Mouse (Mus musculus): Measurements from ENCODE around the gene Dynll1. TPM values are rescaled to one million over a fixed set of nuclear protein-coding genes. Genes with fewer than 3 reads are reported as not detected.

Dynll1 gene
- polyA plus RNA-seq, 1 experiment from 2014 or later, result 1,163 TPM

- ATAC-seq (ENCODE audit: low read depth), result peak; percentile 86
- Histone ChIP-seq H3K27ac (ENCODE audit: low read depth, low read length) (peak within 1 kb of the TSS; percentile 80), H3K4me1 (ENCODE audit: control insufficient read depth, insufficient read depth, low read length) (peaks cover 35% of the 10 kb centered on the region), H3K9ac (replicated peaks; ENCODE audit: low read depth, low read length) (peak within 1 kb of the TSS; percentile 96), H3K27me3 (ENCODE audit: control insufficient read depth, insufficient read depth, low read length) (peaks cover 3% of the 10 kb centered on the region; the same call in 1 of the 2 replicates), H3K4me2 (ENCODE audit: low read depth, low read length) (peak within 1 kb of the TSS; percentile 83), H3K9me3 (ENCODE audit: control insufficient read depth, low read length) (no peaks in the 10 kb centered on the region), H3K4me3 (ENCODE audit: low read depth, low read length) (peak within 1 kb of the TSS; percentile 99), H3K36me3 (ENCODE audit: control insufficient read depth, insufficient read depth, low read length) (0 out of 2 replicates have a peak, but pooled peaks cover 3% of the 10 kb centered on the region)
- 15% methylated on average over 26 of the region's 26 CpGs for WGBS
These were observed 27.8 kb downstream of the Dynll1 start, which contains the start of gene Rnf10 for GRCm38 (mm10) chr5:115272812-115273548. TSS of gene Rnf10 (minus strand) at chr5:115272898.

- under 1% methylated on average over 62 of the region's 77 CpGs for WGBS
These were observed 28.6 kb downstream of the Dynll1 start for GRCm38 (mm10) chr5:115271931-115272811.

GRCm38 (mm10) chr5:115269969-115270368, 30.8 kb downstream of the Dynll1 start:
- Histone ChIP-seq H3K27me3 (ENCODE audit: control insufficient read depth, insufficient read depth, low read length) (peaks cover 3% of the 10 kb centered on the region; the same call in 1 of the 2 replicates), H3K27ac (ENCODE audit: low read depth, low read length) (no peak overlapping the region), H3K9ac (replicated peaks; ENCODE audit: low read depth, low read length) (no peak overlapping the region), H3K4me1 (ENCODE audit: control insufficient read depth, insufficient read depth, low read length) (peaks cover 35% of the 10 kb centered on the region), H3K4me3 (ENCODE audit: low read depth, low read length) (no peak overlapping the region; the same call in 1 of the 2 replicates), H3K4me2 (ENCODE audit: low read depth, low read length) (peak overlapping the region; percentile 83; the same call in 1 of the 2 replicates), H3K9me3 (ENCODE audit: control insufficient read depth, low read length) (no peaks in the 10 kb centered on the region), H3K36me3 (ENCODE audit: control insufficient read depth, insufficient read depth, low read length) (0 out of 2 replicates have a peak, but pooled peaks cover 3% of the 10 kb centered on the region)
- ATAC-seq (ENCODE audit: low read depth), result no peak
- WGBS, result 95% methylated on average over 1 of the region's 1 CpGs

More at GRCm38 (mm10) chr5:115271931-115272811, 28.6 kb downstream of the Dynll1 start:
- Histone ChIP-seq H3K9me3 (ENCODE audit: control insufficient read depth, low read length) (no peaks in the 10 kb centered on the region), H3K4me2 (ENCODE audit: low read depth, low read length) (peak overlapping the region; percentile 83), H3K9ac (replicated peaks; ENCODE audit: low read depth, low read length) (peak overlapping the region; percentile 96), H3K27me3 (ENCODE audit: control insufficient read depth, insufficient read depth, low read length) (peaks cover 3% of the 10 kb centered on the region; the same call in 1 of the 2 replicates), H3K4me3 (ENCODE audit: low read depth, low read length) (peak overlapping the region; percentile 99), H3K4me1 (ENCODE audit: control insufficient read depth, insufficient read depth, low read length) (peaks cover 35% of the 10 kb centered on the region), H3K27ac (ENCODE audit: low read depth, low read length) (peak overlapping the region; percentile 80), H3K36me3 (ENCODE audit: control insufficient read depth, insufficient read depth, low read length) (0 out of 2 replicates have a peak, but pooled peaks cover 3% of the 10 kb centered on the region)
- peak; percentile 32; the same call in 1 of the 2 replicates for ATAC-seq (ENCODE audit: low read depth)

GRCm38 (mm10) chr5:115268266-115268665, 32.5 kb downstream of the Dynll1 start:
- Histone ChIP-seq H3K4me1 (ENCODE audit: control insufficient read depth, insufficient read depth, low read length) (peaks cover 33% of the 10 kb centered on the region), H3K4me2 (ENCODE audit: low read depth, low read length) (no peak overlapping the region), H3K27me3 (ENCODE audit: control insufficient read depth, insufficient read depth, low read length) (peaks cover 3% of the 10 kb centered on the region; the same call in 1 of the 2 replicates), H3K9me3 (ENCODE audit: control insufficient read depth, low read length) (no peaks in the 10 kb centered on the region), H3K4me3 (ENCODE audit: low read depth, low read length) (no peak overlapping the region), H3K27ac (ENCODE audit: low read depth, low read length) (no peak overlapping the region), H3K9ac (replicated peaks; ENCODE audit: low read depth, low read length) (no peak overlapping the region), H3K36me3 (ENCODE audit: control insufficient read depth, insufficient read depth, low read length) (0 out of 2 replicates have a peak, but pooled peaks cover 3% of the 10 kb centered on the region)
- no peak for ATAC-seq (ENCODE audit: low read depth)
- 76% methylated on average over 3 of the region's 3 CpGs for WGBS

GRCm38 (mm10) chr5:115267469-115268045, 33.2 kb downstream of the Dynll1 start:
- no peak overlapping the region for H3K4me2 ChIP-seq (ENCODE audit: low read depth, low read length)
- H3K4me1 ChIP-seq (ENCODE audit: control insufficient read depth, insufficient read depth, low read length), result peaks cover 30% of the 10 kb centered on the region
- H3K4me3 ChIP-seq (ENCODE audit: low read depth, low read length), result no peak overlapping the region
- no peaks in the 10 kb centered on the region for H3K9me3 ChIP-seq (ENCODE audit: control insufficient read depth, low read length)
- H3K36me3 ChIP-seq (ENCODE audit: control insufficient read depth, insufficient read depth, low read length), result 0 out of 2 replicates have a peak, but pooled peaks cover 3% of the 10 kb centered on the region
- H3K27ac ChIP-seq (ENCODE audit: low read depth, low read length), result no peak overlapping the region
- H3K9ac ChIP-seq (replicated peaks; ENCODE audit: low read depth, low read length), result no peak overlapping the region
- H3K27me3 ChIP-seq (ENCODE audit: control insufficient read depth, insufficient read depth, low read length), result peaks cover 3% of the 10 kb centered on the region; the same call in 1 of the 2 replicates
- 77% methylated on average over 3 of the region's 3 CpGs for WGBS
- no peak for ATAC-seq (ENCODE audit: low read depth)

- ATAC-seq (ENCODE audit: low read depth), result no peak
- Histone ChIP-seq H3K27me3 (ENCODE audit: control insufficient read depth, insufficient read depth, low read length) (no peaks in the 10 kb centered on the region), H3K36me3 (ENCODE audit: control insufficient read depth, insufficient read depth, low read length) (0 out of 2 replicates have a peak, but pooled peaks cover 3% of the 10 kb centered on the region), H3K4me2 (ENCODE audit: low read depth, low read length) (no peak overlapping the region), H3K4me3 (ENCODE audit: low read depth, low read length) (no peak overlapping the region), H3K27ac (ENCODE audit: low read depth, low read length) (no peak overlapping the region), H3K9ac (replicated peaks; ENCODE audit: low read depth, low read length) (no peak overlapping the region), H3K4me1 (ENCODE audit: control insufficient read depth, insufficient read depth, low read length) (peaks cover 30% of the 10 kb centered on the region), H3K9me3 (ENCODE audit: control insufficient read depth, low read length) (no peaks in the 10 kb centered on the region)
- WGBS, result 87% methylated on average over 8 of the region's 8 CpGs
These were observed 33.9 kb downstream of the Dynll1 start for GRCm38 (mm10) chr5:115266787-115267468.

GRCm38 (mm10) chr5:115266340-115266739, 34.5 kb downstream of the Dynll1 start:
- Histone ChIP-seq H3K9me3 (ENCODE audit: control insufficient read depth, low read length) (no peaks in the 10 kb centered on the region), H3K27me3 (ENCODE audit: control insufficient read depth, insufficient read depth, low read length) (no peaks in the 10 kb centered on the region), H3K36me3 (ENCODE audit: control insufficient read depth, insufficient read depth, low read length) (0 out of 2 replicates have a peak, but pooled peaks cover 3% of the 10 kb centered on the region), H3K4me2 (ENCODE audit: low read depth, low read length) (no peak overlapping the region), H3K27ac (ENCODE audit: low read depth, low read length) (no peak overlapping the region), H3K4me1 (ENCODE audit: control insufficient read depth, insufficient read depth, low read length) (peaks cover 27% of the 10 kb centered on the region), H3K9ac (replicated peaks; ENCODE audit: low read depth, low read length) (no peak overlapping the region), H3K4me3 (ENCODE audit: low read depth, low read length) (no peak overlapping the region)
- ATAC-seq (ENCODE audit: low read depth), result no peak
- WGBS, result 88% methylated on average over 5 of the region's 5 CpGs

All from neural tube, embryonic 14.5 days (tissue).